Mouse (Mus musculus): ENCODE measurements around the gene Sema4d. TPM values are rescaled to one million over a fixed set of nuclear protein-coding genes. Genes with fewer than 3 reads are reported as not detected.

Gene Sema4d
- total and polyA plus RNA-seq, 3 experiments = 6.9 to 20.3 TPM; not detected in 1

DNA sequence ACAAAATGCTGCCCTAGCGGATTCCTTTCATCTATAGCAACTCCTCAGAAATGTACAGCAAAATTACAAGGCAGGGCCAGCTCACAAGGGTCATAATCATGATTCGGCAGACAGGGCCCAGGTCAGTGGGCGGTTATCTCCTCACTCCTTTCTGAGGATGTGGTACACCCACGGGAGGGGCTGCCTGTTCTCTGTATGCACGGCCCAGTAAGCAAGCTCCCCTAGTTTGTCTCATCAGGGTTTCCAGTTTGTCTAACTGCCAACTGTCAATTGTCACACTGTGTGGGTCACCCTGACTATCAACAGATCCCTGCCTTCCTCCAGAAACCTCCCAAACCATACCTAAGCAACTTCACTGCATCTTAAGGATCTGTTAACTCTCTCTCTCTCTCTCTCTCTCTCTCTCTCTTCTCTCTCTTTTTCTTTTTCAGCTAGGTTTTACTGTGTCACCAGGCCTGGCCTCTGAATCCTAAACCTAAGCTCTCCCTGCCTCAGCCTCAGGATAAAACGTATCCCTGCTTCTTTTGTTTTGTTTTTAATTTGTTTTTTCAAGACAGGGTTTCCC, 55.5 kb downstream of the Sema4d start:
- Histone ChIP-seq H3K36me3 (ENCODE audit: control insufficient read depth in 1 of 2, insufficient read depth in 2 of 2, low read length in 2 of 2) (peaks cover 0 to 38% of the 10 kb centered on the region in 2 experiments; a peak in 2 of 4 replicates), H3K9me3 (replicated peaks; ENCODE audit: insufficient read depth, low read length) (no peaks in the 10 kb centered on the region), H3K27me3 (ENCODE audit: control insufficient read depth in 1 of 2, insufficient read depth in 2 of 2, low read length in 2 of 2) (no peaks in the 10 kb centered on the region), H3K4me3 (ENCODE audit: control insufficient read depth in 1 of 2, insufficient read depth in 1 of 2, low read depth in 2 of 2, low read length in 2 of 2) (peak overlapping the region; percentile 51), H3K79me2 (ENCODE audit: control insufficient read depth, insufficient read depth, low read length, poor library complexity) (peaks cover 13% of the 10 kb centered on the region), H3K27ac (ENCODE audit: control insufficient read depth, low read depth, low read length) (peak overlapping the region; percentile 99), H3K9ac (ENCODE audit: control insufficient read depth, low read depth, low read length, poor library complexity, severe bottlenecking) (peak overlapping the region; percentile 88), H3K4me1 (ENCODE audit: control insufficient read depth in 1 of 2, insufficient read depth in 2 of 2, low read length in 2 of 2) (peaks cover 21 to 65% of the 10 kb centered on the region in 2 experiments)
- peak; percentile 99 for DNase-seq (ENCODE audit: low read depth, low spot score)
- TF ChIP-seq MXI1 (IDR thresholded peaks at IDR 0.05; ENCODE audit: low read depth, low read length) (no peak), KAT2A (conservative IDR thresholded peaks at IDR 0.05; ENCODE audit: low read depth, low read length) (no peak), POLR2A (IDR thresholded peaks at IDR 0.05; ENCODE audit: control insufficient read depth in 1 of 2, insufficient read depth in 1 of 2, low read depth in 1 of 2, low read length in 2 of 2, poor library complexity in 1 of 2) (peak in 1 of 2 experiments; percentile 64; a peak in 2 of 4 replicates), NELFE (IDR thresholded peaks at IDR 0.05; ENCODE audit: low read depth, low read length) (peak; percentile 36), HCFC1 (IDR thresholded peaks at IDR 0.05; ENCODE audit: low read depth, low read length) (no peak), MAZ (IDR thresholded peaks at IDR 0.05; ENCODE audit: low read depth, low read length) (peak; percentile 98), NRF1 (IDR thresholded peaks at IDR 0.05; ENCODE audit: insufficient read depth, low read depth, low read length, poor library complexity, severe bottlenecking) (no peak), RCOR1 (IDR thresholded peaks at IDR 0.05; ENCODE audit: low read depth, low read length) (peak; percentile 53; the same call in 1 of the 2 replicates), UBTF (IDR thresholded peaks at IDR 0.05; ENCODE audit: borderline replicate concordance, insufficient read depth, low read depth, low read length) (no peak), TAL1 (IDR thresholded peaks at IDR 0.05; ENCODE audit: low read length) (peak; percentile 97), JUND (IDR thresholded peaks at IDR 0.05; ENCODE audit: low read depth, low read length) (peak; percentile 97), RAD21 (IDR thresholded peaks at IDR 0.05; ENCODE audit: low read depth, low read length) (no peak), EP300 (IDR thresholded peaks at IDR 0.05; ENCODE audit: low read depth in 1 of 2, low read length in 2 of 2) (peak; percentile 98 to 100), POLR2AphosphoS2 (IDR thresholded peaks at IDR 0.05; ENCODE audit: low read length) (no peak), POLR2AphosphoS5 (IDR thresholded peaks at IDR 0.05; ENCODE audit: borderline replicate concordance, low read depth, low read length) (no peak), TBP (IDR thresholded peaks at IDR 0.05; ENCODE audit: low read depth, low read length) (peak; percentile 86), ZMIZ1 (IDR thresholded peaks at IDR 0.05; ENCODE audit: low read depth, low read length) (no peak; the same call in 1 of the 2 replicates), SIN3A (IDR thresholded peaks at IDR 0.05; ENCODE audit: low read length) (peak; percentile 92), GATA1 (IDR thresholded peaks at IDR 0.05; ENCODE audit: low read depth, low read length) (peak; percentile 96), ZNF384 (IDR thresholded peaks at IDR 0.05; ENCODE audit: low read depth, low read length) (no peak), MYB (IDR thresholded peaks at IDR 0.05; ENCODE audit: low read depth, low read length) (peak; percentile 100), SMC3 (IDR thresholded peaks at IDR 0.05; ENCODE audit: low read depth, low read length) (no peak), USF2 (IDR thresholded peaks at IDR 0.05; ENCODE audit: borderline replicate concordance in 1 of 2, insufficient read depth in 1 of 2, low read depth in 1 of 2, low read length in 2 of 2) (no peak), ETS1 (IDR thresholded peaks at IDR 0.05; ENCODE audit: low read depth, low read length) (peak; percentile 91), TCF12 (IDR thresholded peaks at IDR 0.05; ENCODE audit: low read depth, low read length) (peak; percentile 96), ZC3H11A (IDR thresholded peaks at IDR 0.05; ENCODE audit: low read depth, low read length) (no peak)
